Mouse (Mus musculus) forebrain, embryonic 16.5 days (tissue): ENCODE data around the gene Pop5. TPM values are rescaled to one million over a fixed set of nuclear protein-coding genes. Genes with fewer than 3 reads are reported as not detected.
A peak's percentile ranks its signal among the peaks of the same experiment; 100 is the strongest.

ENCODE experiments used
- ATAC-seq: fragments of 200-750 bp; cut with Nextera tagmentation; 2 replicates; pipeline ENCODE4 v1.8.0; 2017; ENCODE audit warnings: mild to moderate bottlenecking, moderate library complexity
- H3K27ac ChIP-seq: fragments of 300-500 bp; sonication (generic); 2 replicates; pipeline ENCODE4 v1.5.1; 2014; ENCODE audit warnings: low read length, control low read depth
- H3K27me3 ChIP-seq: fragments of 300-500 bp; sonication (generic); replicated peaks from 2 replicates; pipeline ENCODE4 v1.6.1; 2014; ENCODE audit warnings: low read length; ENCODE audit not compliant: control insufficient read depth, insufficient read depth
- H3K36me3 ChIP-seq: fragments of 300-500 bp; sonication (generic); 2 replicates; pipeline ENCODE4 v1.6.1; 2014; ENCODE audit not compliant: control insufficient read depth, insufficient read depth
- H3K4me1 ChIP-seq: fragments of 300-500 bp; sonication (generic); replicated peaks from 2 replicates; pipeline ENCODE4 v1.6.1; 2014; ENCODE audit warnings: low read length; ENCODE audit not compliant: control insufficient read depth, insufficient read depth
- H3K4me2 ChIP-seq: fragments of 300-500 bp; sonication (generic); 2 replicates; pipeline ENCODE4 v1.6.1; 2014; ENCODE audit warnings: mild to moderate bottlenecking, low read length, control low read depth
- H3K4me3 ChIP-seq: fragments of 300-500 bp; sonication (generic); replicated peaks from 2 replicates; pipeline ENCODE4 v1.5.1; 2014; ENCODE audit warnings: mild to moderate bottlenecking, low read length, control low read depth
- H3K9ac ChIP-seq: fragments of 300-500 bp; sonication (generic); replicated peaks from 2 replicates; pipeline ENCODE4 v1.6.1; 2014; ENCODE audit warnings: low read depth, low read length, control low read depth
- H3K9me3 ChIP-seq: fragments of 300-500 bp; sonication (generic); 2 replicates; pipeline ENCODE4 v1.6.1; 2016; ENCODE audit warnings: low read length; ENCODE audit not compliant: control insufficient read depth
- WGBS: fragments of 180-500 bp; shearing (Covaris S2); extraction: QIAGEN DNeasy Blood & Tissue Kit; methylation state at CpG from one replicate; pipeline ENCODE4 v1.1.7; 2014; 5-methylcytosine and 5-hydroxymethylcytosine counted together
- polyA plus RNA-seq: library from polyadenylated mRNA; unstranded; fragments of >200 nt; fragmentation: Nextera tagmentation; extraction: Ambion mirVana; gene quantifications from 2 replicates; pipeline ENCODE4 v1.2.1, GENCODE M21; 2015

Pop5 gene
- polyA plus RNA-seq, 1 experiment from 2014 or later = 85.3 TPM

- Histone ChIP-seq H3K9ac (no peak overlapping the region), H3K27me3 (no peaks in the 10 kb centered on the region), H3K4me3 (no peak overlapping the region), H3K36me3 (no peaks in the 10 kb centered on the region), H3K9me3 (no peaks in the 10 kb centered on the region), H3K4me1 (peaks cover 14% of the 10 kb centered on the region), H3K27ac (peak overlapping the region; percentile 7; the same call in 1 of the 2 replicates), H3K4me2 (no peak overlapping the region)
- WGBS = 69% methylated on average over 9 of the region's 9 CpGs
- no peak for ATAC-seq
These were observed 23.2 kb upstream of the Pop5 start for GRCm38 (mm10) chr5:115212451-115212850.

- Histone ChIP-seq H3K9ac (no peak overlapping the region), H3K4me1 (peaks cover 13% of the 10 kb centered on the region), H3K36me3 (no peaks in the 10 kb centered on the region), H3K4me2 (no peak overlapping the region), H3K9me3 (no peaks in the 10 kb centered on the region), H3K4me3 (no peak overlapping the region), H3K27me3 (no peaks in the 10 kb centered on the region), H3K27ac (no peak overlapping the region)
- no peak for ATAC-seq
- WGBS = 61% methylated on average over 4 of the region's 4 CpGs
These were observed 22.8 kb upstream of the Pop5 start for GRCm38 (mm10) chr5:115212861-115213260.

- WGBS = under 1% methylated on average over 17 of the region's 17 CpGs
- H3K27ac ChIP-seq = peak overlapping the region; percentile 70
- no peaks in the 10 kb centered on the region for H3K9me3 ChIP-seq
- H3K4me2 ChIP-seq = peak overlapping the region; percentile 59
- peaks cover 10% of the 10 kb centered on the region for H3K4me1 ChIP-seq
- H3K36me3 ChIP-seq = no peaks in the 10 kb centered on the region
- peak; percentile 82 for ATAC-seq
- H3K9ac ChIP-seq = peak overlapping the region; percentile 73
- H3K4me3 ChIP-seq = peak overlapping the region; percentile 47
- H3K27me3 ChIP-seq = no peaks in the 10 kb centered on the region
These were observed 20.8 kb upstream of the Pop5 start for GRCm38 (mm10) chr5:115214864-115215263.

DNA sequence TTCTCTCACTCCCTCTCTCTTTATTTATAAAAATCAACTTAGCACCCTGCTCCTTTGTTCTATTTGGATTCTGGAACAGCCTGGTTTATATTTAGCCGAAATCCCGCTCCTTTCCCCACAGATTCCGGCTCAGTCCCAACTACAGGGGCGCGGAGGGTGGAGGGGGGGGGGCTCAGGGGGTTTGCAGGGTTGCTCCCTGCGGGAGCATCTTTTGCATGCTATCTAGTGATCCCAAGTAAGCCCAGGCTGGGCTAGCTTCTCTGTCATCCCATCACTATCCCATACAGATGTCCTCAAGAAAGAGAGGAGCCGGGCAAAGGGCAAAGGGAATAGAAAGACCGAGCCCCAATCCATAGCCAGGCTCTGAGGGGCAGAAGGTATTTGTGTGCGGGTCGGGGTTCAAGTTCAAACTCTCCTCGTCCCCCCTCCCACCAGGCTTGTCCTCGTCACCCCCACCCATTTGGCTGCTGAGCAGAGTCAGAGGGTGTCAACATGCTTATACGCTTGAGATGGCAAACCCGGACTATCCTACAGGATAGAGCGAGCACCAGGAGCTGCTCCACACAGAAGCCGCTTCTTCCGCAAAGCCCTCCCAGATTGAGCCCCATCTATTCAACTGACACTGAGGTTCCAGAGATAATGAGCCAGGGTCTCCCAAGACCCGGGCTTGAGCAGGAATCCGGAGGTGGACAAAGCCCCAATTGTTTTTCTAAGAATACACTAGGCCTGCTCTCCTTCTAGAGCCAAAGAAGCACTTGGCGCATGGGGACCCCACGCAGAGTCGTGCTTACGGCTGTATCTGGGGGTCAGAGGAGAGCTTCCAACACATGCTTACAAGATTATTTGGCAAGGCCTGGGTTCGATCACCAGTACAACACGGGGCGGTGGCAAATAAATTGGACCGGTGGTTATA is 20.1 kb upstream of the Pop5 start:
- H3K27me3 ChIP-seq = no peaks in the 10 kb centered on the region
- H3K4me3 ChIP-seq = peak overlapping the region; percentile 47
- peak overlapping the region; percentile 59 for H3K4me2 ChIP-seq
- H3K36me3 ChIP-seq = no peaks in the 10 kb centered on the region
- WGBS = 11% methylated on average over 27 of the region's 27 CpGs
- peaks cover 10% of the 10 kb centered on the region for H3K4me1 ChIP-seq
- peak; percentile 62 for ATAC-seq
- no peaks in the 10 kb centered on the region for H3K9me3 ChIP-seq
- peak overlapping the region; percentile 70 for H3K27ac ChIP-seq
- H3K9ac ChIP-seq = peak overlapping the region; percentile 73

DNA sequence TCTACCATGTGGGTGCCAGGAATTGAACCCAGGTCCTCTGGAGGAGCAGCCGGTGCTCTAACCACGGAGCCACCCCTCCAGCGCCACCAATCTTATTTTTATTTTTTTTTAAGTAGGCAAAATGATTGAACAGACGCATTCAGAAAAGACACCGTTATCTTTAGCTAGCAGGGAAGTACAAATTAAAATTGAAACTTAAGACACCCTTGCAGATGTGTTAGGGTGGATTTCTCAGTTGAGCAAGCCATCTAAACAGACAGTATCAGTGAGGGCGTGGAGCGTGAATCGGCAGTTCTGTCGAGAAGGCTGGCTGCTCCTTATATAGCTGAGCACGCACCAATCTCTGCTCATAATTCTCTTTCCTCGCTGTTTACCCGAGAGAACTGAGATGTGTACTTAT is 17.6 kb upstream of the Pop5 start:
- no peak overlapping the region for H3K27ac ChIP-seq
- no peaks in the 10 kb centered on the region for H3K9me3 ChIP-seq
- peaks cover 16% of the 10 kb centered on the region for H3K4me1 ChIP-seq
- no peak overlapping the region for H3K4me2 ChIP-seq
- 92% methylated on average over 12 of the region's 12 CpGs for WGBS
- no peak overlapping the region for H3K9ac ChIP-seq
- ATAC-seq = no peak
- H3K36me3 ChIP-seq = no peaks in the 10 kb centered on the region
- no peak overlapping the region for H3K4me3 ChIP-seq
- H3K27me3 ChIP-seq = no peaks in the 10 kb centered on the region

GRCm38 (mm10) chr5:115220931-115221640 is 14.6 kb upstream of the Pop5 start:
- H3K4me2 ChIP-seq = no peak overlapping the region
- no peak overlapping the region for H3K4me3 ChIP-seq
- peaks cover 10% of the 10 kb centered on the region for H3K4me1 ChIP-seq
- WGBS = 27% methylated on average over 13 of the region's 13 CpGs
- no peak overlapping the region for H3K9ac ChIP-seq
- H3K27me3 ChIP-seq = no peaks in the 10 kb centered on the region
- no peak overlapping the region for H3K27ac ChIP-seq
- 0 out of 2 replicates have a peak, but pooled peaks have one; percentile 18 for ATAC-seq
- H3K36me3 ChIP-seq = no peaks in the 10 kb centered on the region
- H3K9me3 ChIP-seq = no peaks in the 10 kb centered on the region

DNA sequence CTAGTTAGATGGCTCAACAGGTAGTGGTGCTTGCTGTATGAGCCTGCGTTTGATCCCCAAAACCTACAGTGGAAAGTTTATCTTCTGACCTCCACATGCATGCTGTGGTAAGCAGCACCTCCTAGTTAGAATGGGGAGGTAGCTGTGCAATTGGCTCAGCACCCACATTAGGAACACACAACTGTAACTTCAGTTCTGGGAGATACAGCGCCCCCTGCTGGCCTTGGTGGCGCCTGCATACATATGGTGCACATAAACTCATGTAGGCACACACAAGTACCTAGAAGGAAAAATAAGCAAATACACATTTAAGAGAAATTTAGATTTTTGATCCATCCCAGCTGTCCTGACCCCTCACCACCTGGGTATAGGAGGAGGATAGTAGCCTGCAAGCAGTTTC is 13.2 kb upstream of the Pop5 start:
- Histone ChIP-seq H3K36me3 (no peaks in the 10 kb centered on the region), H3K4me3 (no peak overlapping the region), H3K9ac (no peak overlapping the region), H3K4me2 (no peak overlapping the region), H3K27me3 (no peaks in the 10 kb centered on the region), H3K4me1 (peaks cover 10% of the 10 kb centered on the region), H3K9me3 (no peaks in the 10 kb centered on the region), H3K27ac (no peak overlapping the region)
- WGBS = 69% methylated on average over 3 of the region's 3 CpGs
- no peak for ATAC-seq

- H3K4me1 ChIP-seq = peaks cover 11% of the 10 kb centered on the region
- ATAC-seq = no peak
- no peaks in the 10 kb centered on the region for H3K9me3 ChIP-seq
- no peak overlapping the region for H3K9ac ChIP-seq
- H3K4me3 ChIP-seq = no peak overlapping the region
- H3K27me3 ChIP-seq = no peaks in the 10 kb centered on the region; the same call in 1 of the 2 replicates
- H3K36me3 ChIP-seq = no peaks in the 10 kb centered on the region
- no peak overlapping the region for H3K27ac ChIP-seq
- 56% methylated on average over 15 of the region's 15 CpGs for WGBS
- H3K4me2 ChIP-seq = no peak overlapping the region
These were observed 4.6 kb upstream of the Pop5 start for GRCm38 (mm10) chr5:115230830-115231551.
